Mouse (Mus musculus) megakaryocyte, embryonic 14.5 days (primary cell): ENCODE results near the gene Ccdc85b.

Experiments
- FLI1 ChIP-seq: IDR thresholded peaks from 2 replicates; pipeline ENCODE4 v1.6.1; 2012; ENCODE audit warnings: low read length, inconsistent platforms, mixed read lengths
- GATA1 ChIP-seq: IDR thresholded peaks from 3 replicates; pipeline ENCODE4 v1.6.1; 2012; ENCODE audit warnings: mixed read lengths, low read length, inconsistent platforms, borderline replicate concordance

DNA sequence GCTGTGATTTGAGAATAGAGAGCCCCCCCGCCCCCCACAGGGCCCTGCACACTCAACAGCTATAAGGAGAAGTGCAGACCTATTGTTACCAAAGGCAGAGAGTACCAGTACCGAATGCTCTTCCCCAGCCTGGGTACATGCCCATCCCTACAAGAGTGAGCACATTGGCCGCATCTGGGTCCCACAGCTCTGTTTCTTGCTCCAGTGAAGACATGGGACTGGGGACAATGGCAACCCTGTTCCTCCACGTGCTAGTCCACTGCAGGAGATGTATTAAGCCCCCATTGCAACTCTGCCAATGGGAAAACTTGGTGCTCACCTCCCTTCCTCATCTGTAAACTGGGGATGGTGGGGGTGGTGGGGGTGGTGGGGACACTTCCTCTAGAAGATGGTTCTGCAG is 43.9 kb downstream of the Ccdc85b start:
- TF ChIP-seq GATA1 (no peak), FLI1 (no peak)
